Mouse (Mus musculus) hindbrain, postnatal 0 days (tissue): ENCODE data around the gene Pxk. TPM values are rescaled to one million over a fixed set of nuclear protein-coding genes. Genes with fewer than 3 reads are reported as not detected.
"Not testable (repeated sequence)": the region's sequence is repeated elsewhere in the genome, so short reads cannot be mapped to it uniquely, and the experiment has no call there.

Experiments
- ATAC-seq: fragments of 200-750 bp; cut with Nextera tagmentation; 2 replicates; pipeline ENCODE4 v1.8.0; 2017; ENCODE audit warnings: mild to moderate bottlenecking, moderate TSS enrichment, moderate library complexity
- DNase-seq: peaks from one replicate; pipeline ENCODE4 v3.0.0-alpha.2; 2015; ENCODE audit warnings: low spot score
- H3K27ac ChIP-seq: fragments of 300-500 bp; sonication (generic); 2 replicates; pipeline ENCODE4 v1.5.1; 2014; ENCODE audit warnings: mild to moderate bottlenecking
- H3K27me3 ChIP-seq: fragments of 300-500 bp; sonication (generic); 2 replicates; pipeline ENCODE4 v1.6.1; 2014; ENCODE audit warnings: low read length, mixed read lengths; ENCODE audit not compliant: insufficient read depth
- H3K36me3 ChIP-seq: fragments of 300-500 bp; sonication (generic); 2 replicates; pipeline ENCODE4 v1.6.1; 2014; ENCODE audit warnings: low read length, mixed read lengths; ENCODE audit not compliant: insufficient read depth
- H3K4me1 ChIP-seq: fragments of 300-500 bp; sonication (generic); 2 replicates; pipeline ENCODE4 v1.6.1; 2014; ENCODE audit warnings: antibody characterized with exemption, low read length, mixed read lengths; ENCODE audit not compliant: insufficient read depth
- H3K4me2 ChIP-seq: fragments of 300-500 bp; sonication (generic); 2 replicates; pipeline ENCODE4 v1.6.1; 2014; ENCODE audit warnings: low read depth, mild to moderate bottlenecking, low read length, moderate library complexity, mixed read lengths
- H3K4me3 ChIP-seq: fragments of 300-500 bp; sonication (generic); 2 replicates; pipeline ENCODE4 v1.5.1; 2014; ENCODE audit warnings: low read length
- H3K9ac ChIP-seq: fragments of 300-500 bp; sonication (generic); replicated peaks from 2 replicates; pipeline ENCODE4 v1.6.1; 2014; ENCODE audit warnings: mild to moderate bottlenecking, low read length, moderate library complexity, mixed read lengths
- H3K9me3 ChIP-seq: fragments of 300-500 bp; sonication (generic); 2 replicates; pipeline ENCODE4 v1.6.1; 2016; ENCODE audit warnings: low read length, mixed read lengths
- CTCF ChIP-seq: IDR thresholded peaks from 2 replicates; pipeline ENCODE4 v1.5.1; 2016; ENCODE audit warnings: antibody characterized with exemption, control low read depth, low read depth
- WGBS: fragments of 180-500 bp; shearing (Covaris S2); extraction: QIAGEN DNeasy Blood & Tissue Kit; methylation state at CpG from one replicate; pipeline ENCODE4 v1.1.7; 2014; 5-methylcytosine and 5-hydroxymethylcytosine counted together
- polyA plus RNA-seq: library from polyadenylated mRNA; unstranded; fragments of >200 nt; fragmentation: Nextera tagmentation; extraction: Ambion mirVana; gene quantifications from 2 replicates; pipeline ENCODE4 v1.2.1, GENCODE M21; 2015
- total RNA-seq: library from RNA; depleted of rRNA; stranded (reverse); fragments of >200 nt; gene quantifications from 2 replicates; pipeline ENCODE4 v1.2.3, GENCODE M21; 2014

Pxk gene
- total and polyA plus RNA-seq, 2 experiments from 2014 or later: 36.3 to 57.4 TPM

DNA sequence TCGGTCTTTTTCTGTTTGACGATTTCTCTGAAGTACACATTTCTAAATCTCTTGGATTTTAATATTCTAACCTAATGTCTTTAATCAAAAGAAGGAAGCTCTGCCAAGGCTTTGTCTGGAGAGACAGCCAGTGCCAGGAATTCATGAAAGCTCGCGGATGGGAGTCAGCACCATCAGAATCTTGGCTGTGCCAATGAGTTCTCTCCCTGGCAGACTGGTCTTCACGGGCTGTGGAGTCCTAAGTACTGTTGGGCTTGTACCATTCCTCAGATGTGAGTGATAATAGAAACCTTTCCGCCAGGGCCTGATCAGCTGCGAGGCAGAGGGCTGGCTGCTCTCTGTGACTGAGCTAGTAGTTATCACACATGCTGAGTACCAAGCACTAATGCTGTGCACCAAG is 25.1 kb downstream of the Pxk start:
- Histone ChIP-seq H3K4me1 (no peaks in the 10 kb centered on the region), H3K9me3 (no peaks in the 10 kb centered on the region), H3K9ac (no peak overlapping the region), H3K27ac (no peak overlapping the region), H3K36me3 (peaks cover 10% of the 10 kb centered on the region), H3K4me2 (no peak overlapping the region), H3K4me3 (no peak overlapping the region), H3K27me3 (no peaks in the 10 kb centered on the region)
- DNase-seq: no peak
- WGBS: 69% methylated on average over 7 of the region's 7 CpGs
- no peak for ATAC-seq
- no peak for TF ChIP-seq CTCF

GRCm38 (mm10) chr14:8123611-8124010 is 25.6 kb downstream of the Pxk start:
- H3K9me3 ChIP-seq, H3K9ac ChIP-seq, H3K4me2 ChIP-seq, H3K27me3 ChIP-seq, H3K4me1 ChIP-seq, ATAC-seq, H3K27ac ChIP-seq, DNase-seq, H3K4me3 ChIP-seq: not testable (repeated sequence)
- 97% methylated on average over 10 of the region's 10 CpGs for WGBS
- peaks cover 10% of the 10 kb centered on the region for H3K36me3 ChIP-seq

GRCm38 (mm10) chr14:8124046-8124881 is 26.3 kb downstream of the Pxk start:
- no peak overlapping the region for H3K4me3 ChIP-seq
- no peak for TF ChIP-seq CTCF
- H3K4me1 ChIP-seq: no peaks in the 10 kb centered on the region
- H3K27me3 ChIP-seq: no peaks in the 10 kb centered on the region
- ATAC-seq: no peak
- H3K4me2 ChIP-seq: no peak overlapping the region
- no peak overlapping the region for H3K27ac ChIP-seq
- no peak for DNase-seq
- H3K9ac ChIP-seq: no peak overlapping the region
- 91% methylated on average over 7 of the region's 7 CpGs for WGBS
- no peaks in the 10 kb centered on the region for H3K9me3 ChIP-seq
- H3K36me3 ChIP-seq: peaks cover 10% of the 10 kb centered on the region

DNA sequence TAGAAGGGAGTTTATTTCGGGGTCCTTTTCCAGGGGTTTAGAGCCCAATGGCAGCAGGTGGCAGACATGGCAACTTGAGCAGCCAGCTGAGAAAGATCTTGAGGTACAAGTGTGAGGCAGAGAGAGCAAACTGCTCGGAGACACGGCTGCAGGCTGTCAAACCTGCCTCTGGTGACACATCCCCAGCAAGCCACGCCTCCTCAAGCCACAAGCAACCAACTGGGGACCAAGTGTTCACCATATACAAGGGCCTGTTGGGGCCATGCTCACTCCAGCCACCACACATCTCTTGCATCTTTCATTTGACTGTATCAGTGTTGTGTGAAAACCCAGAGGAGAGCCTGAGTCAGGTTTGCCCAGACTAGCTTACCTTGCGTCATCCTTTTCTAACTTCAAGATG is 30.0 kb downstream of the Pxk start:
- peaks cover 7% of the 10 kb centered on the region for H3K36me3 ChIP-seq
- no peak overlapping the region for H3K4me2 ChIP-seq
- no peak overlapping the region for H3K9ac ChIP-seq
- 81% methylated on average over 5 of the region's 5 CpGs for WGBS
- no peak for TF ChIP-seq CTCF
- no peak overlapping the region for H3K4me3 ChIP-seq
- DNase-seq (no peak), ATAC-seq (no peak)
- no peak overlapping the region for H3K27ac ChIP-seq
- no peaks in the 10 kb centered on the region for H3K4me1 ChIP-seq
- H3K9me3 ChIP-seq: no peaks in the 10 kb centered on the region
- no peaks in the 10 kb centered on the region for H3K27me3 ChIP-seq

DNA sequence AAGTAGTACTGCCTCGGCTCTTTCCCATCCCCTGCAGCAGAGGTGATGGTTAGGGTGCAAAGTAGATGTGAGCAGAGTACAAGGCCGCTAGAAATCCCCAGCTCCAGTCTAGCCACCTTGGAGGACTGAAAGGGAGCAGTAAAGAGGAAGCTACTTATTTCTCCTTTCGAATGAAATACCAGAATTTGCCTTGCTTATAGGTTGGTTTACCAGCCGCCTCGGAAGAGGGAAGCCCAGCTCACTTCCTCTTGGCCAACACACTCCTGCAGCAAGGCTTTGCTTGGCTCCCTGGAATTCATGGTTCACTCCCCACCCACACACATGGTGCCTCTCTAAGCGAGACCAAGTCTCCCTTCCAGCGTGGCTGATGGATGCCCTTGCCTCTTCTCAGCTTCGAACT is 34.8 kb downstream of the Pxk start:
- no peak overlapping the region for H3K4me3 ChIP-seq
- no peaks in the 10 kb centered on the region for H3K4me1 ChIP-seq
- no peak overlapping the region for H3K4me2 ChIP-seq
- WGBS: 89% methylated on average over 8 of the region's 8 CpGs
- ATAC-seq (no peak), DNase-seq (no peak)
- no peak for TF ChIP-seq CTCF
- peaks cover 11% of the 10 kb centered on the region; the same call in 1 of the 2 replicates for H3K36me3 ChIP-seq
- no peaks in the 10 kb centered on the region for H3K9me3 ChIP-seq
- H3K27me3 ChIP-seq: no peaks in the 10 kb centered on the region
- H3K9ac ChIP-seq: no peak overlapping the region
- H3K27ac ChIP-seq: no peak overlapping the region

DNA sequence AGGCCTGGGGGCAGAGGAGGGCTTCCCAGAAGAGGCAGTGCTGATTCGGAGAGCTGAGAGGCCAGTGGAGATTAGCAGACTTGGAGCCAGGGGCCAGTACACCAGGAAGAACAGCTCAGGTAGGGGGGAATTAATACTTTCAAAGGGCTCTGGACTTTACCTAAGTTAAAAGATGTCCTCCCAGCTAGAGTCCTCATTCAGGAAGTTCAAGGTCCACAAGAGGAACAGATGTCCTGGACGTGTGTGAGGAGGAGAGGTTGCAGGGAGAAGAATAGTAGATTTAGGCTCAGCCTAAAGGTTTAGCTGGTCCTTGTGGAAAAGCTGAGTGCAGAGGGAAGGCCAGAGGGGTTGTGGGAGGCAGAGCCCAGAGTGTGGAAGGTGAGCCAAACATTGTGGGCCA is 36.2 kb downstream of the Pxk start:
- WGBS: 69% methylated on average over 2 of the region's 2 CpGs
- Histone ChIP-seq H3K27me3 (no peaks in the 10 kb centered on the region), H3K27ac (no peak overlapping the region), H3K4me3 (no peak overlapping the region), H3K36me3 (peaks cover 17% of the 10 kb centered on the region; the same call in 1 of the 2 replicates), H3K9ac (no peak overlapping the region), H3K9me3 (no peaks in the 10 kb centered on the region), H3K4me1 (no peaks in the 10 kb centered on the region), H3K4me2 (no peak overlapping the region)
- no peak for TF ChIP-seq CTCF
- no peak for DNase-seq
- no peak for ATAC-seq

DNA sequence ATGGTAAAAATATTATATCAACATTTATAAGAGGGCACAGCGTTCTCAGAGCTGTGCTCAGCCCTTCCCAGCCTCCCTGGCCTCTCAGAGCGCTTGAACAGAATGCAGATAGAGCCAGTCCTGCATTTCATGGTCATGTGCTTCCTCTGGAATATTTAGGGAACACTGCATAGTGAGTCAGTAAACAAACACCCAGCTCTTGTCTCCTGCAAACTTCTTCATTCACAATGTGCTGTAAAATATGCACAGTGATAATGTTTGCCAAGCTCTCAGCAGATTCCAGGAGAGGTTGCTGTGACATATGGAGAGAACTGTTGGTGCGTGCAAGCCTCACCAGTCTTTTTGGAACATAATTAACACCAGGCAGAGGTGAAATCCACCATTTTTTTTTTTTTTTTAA is 37.1 kb downstream of the Pxk start:
- H3K4me3 ChIP-seq: no peak overlapping the region
- H3K9me3 ChIP-seq: no peaks in the 10 kb centered on the region
- H3K4me1 ChIP-seq: no peaks in the 10 kb centered on the region
- no peak overlapping the region for H3K27ac ChIP-seq
- DNase-seq (peak; percentile 26), ATAC-seq (peak; percentile 32; the same call in 1 of the 2 replicates)
- H3K36me3 ChIP-seq: peaks cover 23% of the 10 kb centered on the region; the same call in 1 of the 2 replicates
- H3K4me2 ChIP-seq: no peak overlapping the region
- H3K27me3 ChIP-seq: no peaks in the 10 kb centered on the region
- 48% methylated on average over 3 of the region's 3 CpGs for WGBS
- no peak overlapping the region for H3K9ac ChIP-seq
- no peak for TF ChIP-seq CTCF
